Mouse (Mus musculus) liver, embryonic 14.5 days (tissue): ENCODE measurements around the gene Aqp11.

Experiments
- CTCF ChIP-seq: IDR thresholded peaks from 2 replicates; pipeline ENCODE4 v1.5.1; 2016; ENCODE audit warnings: antibody characterized with exemption, low read depth, control low read depth
- EP300 ChIP-seq: IDR thresholded peaks from 2 replicates; pipeline ENCODE4 v1.6.1; 2016; ENCODE audit warnings: antibody characterized with exemption, low read depth

DNA sequence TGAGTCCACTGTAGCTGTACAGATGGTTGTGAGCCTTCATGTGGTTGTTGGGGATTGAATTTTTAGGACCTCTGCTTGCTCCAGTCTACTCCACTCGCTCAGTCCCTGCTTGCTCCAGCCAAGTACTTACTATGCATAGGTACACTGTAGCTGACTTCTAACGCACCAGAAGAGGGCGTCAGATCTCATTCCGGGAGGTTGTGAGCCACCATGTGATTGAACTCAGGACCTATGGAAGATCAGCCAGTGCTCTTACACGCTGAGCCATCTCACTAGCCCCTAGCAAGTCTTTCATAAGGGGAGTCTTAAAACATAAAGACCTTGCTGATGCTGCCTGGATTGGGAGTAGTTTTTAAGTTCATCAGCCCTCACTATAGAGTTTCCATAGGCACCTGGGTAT lies 18.0 kb downstream of the Aqp11 start:
- no peak for TF ChIP-seq CTCF
- TF ChIP-seq EP300: no peak
